Mouse (Mus musculus): Measurements from ENCODE around the gene Ipo4. TPM values are rescaled to one million over a fixed set of nuclear protein-coding genes. Genes with fewer than 3 reads are reported as not detected.

Ipo4 gene
- polyA plus RNA-seq, 1 experiment from 2014 or later: 79.0 TPM

GRCm38 (mm10) chr14:55618486-55619195 is 17.1 kb downstream of the Ipo4 start:
- H3K27ac ChIP-seq: no peak overlapping the region
- H3K27me3 ChIP-seq: no peaks in the 10 kb centered on the region
- ATAC-seq (ENCODE audit: low FRiP score): no peak
- H3K4me1 ChIP-seq: peaks cover 6% of the 10 kb centered on the region; the same call in 1 of the 2 replicates
- peak overlapping the region; percentile 42 for H3K4me2 ChIP-seq (replicated peaks)
- H3K4me3 ChIP-seq: peak overlapping the region; percentile 28
- no peaks in the 10 kb centered on the region for H3K36me3 ChIP-seq
- no peaks in the 10 kb centered on the region for H3K9me3 ChIP-seq (replicated peaks)
- WGBS: 53% methylated on average over 22 of the region's 22 CpGs
- peak overlapping the region; percentile 23; the same call in 1 of the 2 replicates for H3K9ac ChIP-seq

GRCm38 (mm10) chr14:55617822-55618221 is 17.9 kb downstream of the Ipo4 start, which contains the start of gene Rec8:
Gene Rec8 (plus strand): TSS chr14:55618037.
- Histone ChIP-seq H3K4me3 (peak within 1 kb of the TSS; percentile 28), H3K4me1 (peaks cover 6% of the 10 kb centered on the region; the same call in 1 of the 2 replicates), H3K9me3 (replicated peaks) (no peaks in the 10 kb centered on the region), H3K4me2 (replicated peaks) (peak within 1 kb of the TSS; percentile 42), H3K36me3 (no peaks in the 10 kb centered on the region), H3K9ac (peak within 1 kb of the TSS; percentile 23; the same call in 1 of the 2 replicates), H3K27me3 (no peaks in the 10 kb centered on the region), H3K27ac (no peak within 1 kb of the TSS)
- ATAC-seq (ENCODE audit: low FRiP score): peak; percentile 85
- 23% methylated on average over 21 of the region's 21 CpGs for WGBS

- no peaks in the 10 kb centered on the region for H3K36me3 ChIP-seq
- H3K9ac ChIP-seq: no peak overlapping the region
- no peak overlapping the region for H3K27ac ChIP-seq
- no peaks in the 10 kb centered on the region for H3K27me3 ChIP-seq
- H3K4me1 ChIP-seq: peaks cover 6% of the 10 kb centered on the region; the same call in 1 of the 2 replicates
- H3K4me2 ChIP-seq (replicated peaks): no peak overlapping the region
- ATAC-seq (ENCODE audit: low FRiP score): no peak
- H3K9me3 ChIP-seq (replicated peaks): no peaks in the 10 kb centered on the region
- H3K4me3 ChIP-seq: no peak overlapping the region
- WGBS: 89% methylated on average over 2 of the region's 2 CpGs
These were observed 18.9 kb downstream of the Ipo4 start for GRCm38 (mm10) chr14:55616844-55617243.

- H3K9ac ChIP-seq: no peak overlapping the region
- H3K27me3 ChIP-seq: no peaks in the 10 kb centered on the region
- no peak overlapping the region for H3K27ac ChIP-seq
- H3K4me1 ChIP-seq: peaks cover 6% of the 10 kb centered on the region; the same call in 1 of the 2 replicates
- peaks cover 2% of the 10 kb centered on the region; the same call in 1 of the 2 replicates for H3K36me3 ChIP-seq
- H3K9me3 ChIP-seq (replicated peaks): no peaks in the 10 kb centered on the region
- H3K4me2 ChIP-seq (replicated peaks): no peak overlapping the region
- 52% methylated on average over 2 of the region's 2 CpGs for WGBS
- ATAC-seq (ENCODE audit: low FRiP score): no peak
- no peak overlapping the region for H3K4me3 ChIP-seq
These were observed 19.9 kb downstream of the Ipo4 start for GRCm38 (mm10) chr14:55615876-55616275.

- ATAC-seq (ENCODE audit: low FRiP score): no peak
- whole genome bisulfite sequencing: 82% methylated on average over 7 of the region's 7 CpGs
These were observed 21.1 kb downstream of the Ipo4 start for GRCm38 (mm10) chr14:55614565-55615178.

GRCm38 (mm10) chr14:55613346-55613745 is 22.4 kb downstream of the Ipo4 start:
- no peak for ATAC-seq (ENCODE audit: low FRiP score)
- Histone ChIP-seq H3K4me1 (peaks cover 3% of the 10 kb centered on the region; the same call in 1 of the 2 replicates), H3K27ac (no peak overlapping the region), H3K4me3 (no peak overlapping the region), H3K9me3 (replicated peaks) (no peaks in the 10 kb centered on the region), H3K36me3 (peaks cover 22% of the 10 kb centered on the region), H3K9ac (no peak overlapping the region), H3K27me3 (no peaks in the 10 kb centered on the region), H3K4me2 (replicated peaks) (no peak overlapping the region)
- WGBS: 76% methylated on average over 6 of the region's 6 CpGs

More at GRCm38 (mm10) chr14:55614565-55615178, 21.1 kb downstream of the Ipo4 start:
- Histone ChIP-seq H3K4me2 (replicated peaks) (no peak overlapping the region), H3K4me1 (peaks cover 6% of the 10 kb centered on the region; the same call in 1 of the 2 replicates), H3K4me3 (no peak overlapping the region), H3K9ac (no peak overlapping the region), H3K27ac (no peak overlapping the region), H3K36me3 (peaks cover 8% of the 10 kb centered on the region), H3K9me3 (replicated peaks) (no peaks in the 10 kb centered on the region), H3K27me3 (no peaks in the 10 kb centered on the region)

- no peak overlapping the region for H3K4me2 ChIP-seq (replicated peaks)
- no peaks in the 10 kb centered on the region for H3K27me3 ChIP-seq
- WGBS: 91% methylated on average over 6 of the region's 6 CpGs
- H3K4me3 ChIP-seq: no peak overlapping the region
- peaks cover 61% of the 10 kb centered on the region for H3K36me3 ChIP-seq
- H3K4me1 ChIP-seq: peaks cover 7% of the 10 kb centered on the region
- no peak for ATAC-seq (ENCODE audit: low FRiP score)
- no peaks in the 10 kb centered on the region for H3K9me3 ChIP-seq (replicated peaks)
- H3K9ac ChIP-seq: no peak overlapping the region
- no peak overlapping the region for H3K27ac ChIP-seq
These were observed 27.4 kb downstream of the Ipo4 start for GRCm38 (mm10) chr14:55608339-55608738.

- Histone ChIP-seq H3K9me3 (replicated peaks) (no peaks in the 10 kb centered on the region), H3K9ac (no peak overlapping the region), H3K4me2 (replicated peaks) (no peak overlapping the region), H3K4me1 (peaks cover 7% of the 10 kb centered on the region), H3K4me3 (no peak overlapping the region), H3K36me3 (peaks cover 82% of the 10 kb centered on the region), H3K27me3 (no peaks in the 10 kb centered on the region), H3K27ac (no peak overlapping the region)
- 95% methylated on average over 16 of the region's 16 CpGs for WGBS
- ATAC-seq (ENCODE audit: low FRiP score): no peak
These were observed 29.9 kb downstream of the Ipo4 start for GRCm38 (mm10) chr14:55605743-55606459.

GRCm38 (mm10) chr14:55604823-55605222 is 30.9 kb downstream of the Ipo4 start:
- H3K36me3 ChIP-seq: peaks cover 88% of the 10 kb centered on the region
- 89% methylated on average over 11 of the region's 11 CpGs for WGBS
- H3K9me3 ChIP-seq (replicated peaks): no peaks in the 10 kb centered on the region
- H3K4me2 ChIP-seq (replicated peaks): no peak overlapping the region
- H3K27ac ChIP-seq: no peak overlapping the region
- ATAC-seq (ENCODE audit: low FRiP score): no peak
- H3K27me3 ChIP-seq: no peaks in the 10 kb centered on the region
- no peak overlapping the region for H3K9ac ChIP-seq
- no peak overlapping the region for H3K4me3 ChIP-seq
- peaks cover 7% of the 10 kb centered on the region for H3K4me1 ChIP-seq

- ATAC-seq (ENCODE audit: low FRiP score): peak; percentile 81
- Histone ChIP-seq H3K4me3 (peak overlapping the region; percentile 22; the same call in 1 of the 2 replicates), H3K27me3 (no peaks in the 10 kb centered on the region), H3K9ac (peak overlapping the region; percentile 4; the same call in 1 of the 2 replicates), H3K9me3 (replicated peaks) (no peaks in the 10 kb centered on the region), H3K4me1 (peaks cover 7% of the 10 kb centered on the region), H3K36me3 (peaks cover 88% of the 10 kb centered on the region), H3K27ac (peak overlapping the region; percentile 35; the same call in 1 of the 2 replicates), H3K4me2 (replicated peaks) (peak overlapping the region; percentile 44)
- 24% methylated on average over 19 of the region's 19 CpGs for WGBS
These were observed 31.9 kb downstream of the Ipo4 start for GRCm38 (mm10) chr14:55603633-55604576.

- peaks cover 7% of the 10 kb centered on the region for H3K4me1 ChIP-seq
- 90% methylated on average over 7 of the region's 7 CpGs for WGBS
- no peak for ATAC-seq (ENCODE audit: low FRiP score)
- peak within 1 kb of the TSS; percentile 35; the same call in 1 of the 2 replicates for H3K27ac ChIP-seq
- no peaks in the 10 kb centered on the region for H3K9me3 ChIP-seq (replicated peaks)
- peak within 1 kb of the TSS; percentile 44 for H3K4me2 ChIP-seq (replicated peaks)
- H3K36me3 ChIP-seq: peaks cover 88% of the 10 kb centered on the region
- H3K4me3 ChIP-seq: peak within 1 kb of the TSS; percentile 22; the same call in 1 of the 2 replicates
- peak within 1 kb of the TSS; percentile 4; the same call in 1 of the 2 replicates for H3K9ac ChIP-seq
- H3K27me3 ChIP-seq: no peaks in the 10 kb centered on the region
These were observed 32.5 kb downstream of the Ipo4 start, which contains the start of gene Irf9 for GRCm38 (mm10) chr14:55603271-55603632. Gene Irf9 (plus strand): TSS chr14:55603571.

Data from hindbrain, embryonic 12.5 days (tissue).